Mouse (Mus musculus) ovary, adult 2 months (tissue): Measurements from ENCODE around the gene Plch2. TPM values are rescaled to one million over a fixed set of nuclear protein-coding genes. Genes with fewer than 3 reads are reported as not detected.

Experiments used
- polyA plus RNA-seq: library from polyadenylated mRNA; depleted of rRNA; stranded (reverse); fragments of >200 nt; gene quantifications from 2 replicates; pipeline ENCODE4 v1.2.3, GENCODE M21; 2012; rRNA removed

Plch2 gene
- polyA plus RNA-seq = 57.4 and 58.2 TPM in 2 replicates

DNA sequence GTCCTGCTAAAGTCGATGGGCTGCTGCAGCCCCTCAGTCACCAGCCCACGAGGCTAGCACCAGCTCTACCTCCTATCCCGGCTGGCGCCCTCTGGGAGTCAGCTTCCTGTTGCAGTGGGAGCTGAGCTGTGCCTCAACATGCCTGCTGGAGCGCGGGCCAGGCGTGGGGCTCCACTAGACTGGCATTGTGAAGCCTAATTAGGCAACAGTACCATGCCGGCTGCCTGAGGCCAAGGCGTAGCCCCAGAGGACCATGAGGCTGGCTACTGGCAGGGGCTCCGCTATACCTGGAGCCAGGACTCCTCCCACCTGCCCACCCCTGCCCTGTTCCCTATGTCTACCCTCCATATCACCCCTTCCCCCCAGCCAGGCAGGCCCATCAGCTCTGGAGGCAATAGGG lies at the start of gene Plch2:
Plch2 (minus strand) TSS at position 61 of the 400 bp plus-strand sequence.

GRCm38 (mm10) chr4:155086108-155087024 lies 29.8 kb upstream of the Plch2 start, which contains the start of the genes Rer1 and Morn1:
Gene Rer1 (minus strand): TSS chr4:155086382.
Gene Morn1 (plus strand): TSS chr4:155086577.

GRCm38 (mm10) chr4:155066834-155067522 lies 10.4 kb upstream of the Plch2 start, which contains the start of gene Pex10:
Gene Pex10 (plus strand): TSS chr4:155067016.

DNA sequence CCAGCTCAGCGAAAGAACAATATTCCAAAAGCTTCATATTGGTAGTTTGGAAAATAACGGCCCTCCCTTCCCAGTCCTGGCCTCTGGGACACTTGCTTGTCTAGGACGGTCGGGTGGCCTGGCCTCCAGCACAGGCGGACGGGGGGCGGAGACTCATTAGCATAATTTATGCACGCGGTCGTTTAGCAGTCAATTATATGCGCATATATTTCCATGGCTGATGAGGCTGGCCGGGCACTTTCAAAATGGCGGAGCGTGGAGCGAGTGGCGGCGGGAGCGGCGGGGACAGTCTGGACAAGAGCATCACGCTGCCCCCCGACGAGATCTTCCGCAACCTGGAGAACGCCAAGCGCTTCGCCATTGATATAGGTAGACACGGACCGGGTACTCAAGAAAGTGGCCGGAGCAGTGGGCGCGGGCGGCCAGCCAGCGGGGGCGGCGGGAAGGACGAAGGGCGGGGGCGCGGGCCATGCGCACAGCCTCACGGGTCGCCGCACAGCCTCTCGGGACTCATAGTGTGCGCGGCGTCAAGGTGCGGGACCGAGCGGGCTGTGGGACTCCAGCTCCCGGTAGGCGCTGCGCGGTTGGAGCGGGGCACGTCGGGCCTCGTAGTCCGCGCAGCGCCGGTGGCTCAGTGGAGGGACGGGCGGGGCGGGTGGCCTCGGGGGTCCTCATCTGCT lies 92.5 kb downstream of the Plch2 start, which contains the start of gene Pank4:
Pank4 (plus strand) TSS at position 223 of the 680 bp plus-strand sequence.

GRCm38 (mm10) chr4:154960690-154961225 lies 95.8 kb downstream of the Plch2 start, which contains the start of gene Hes5:
Gene Hes5 (plus strand): TSS chr4:154960923.

Other genes starting within 250 kb of the Plch2 start
- gene Ttc34, start 219.3 kb downstream of the Plch2 start, polyA plus RNA-seq = 7.5 and 8.8 TPM in 2 replicates
- 2.7 and 16.8 TPM in 2 replicates for gene Mmel1, start 187.2 kb downstream of the Plch2 start, polyA plus RNA-seq
- 19.6 and 39.4 TPM in 2 replicates for gene Fam213b, start 157.6 kb downstream of the Plch2 start, polyA plus RNA-seq
- gene Tnfrsf14, start 128.2 kb downstream of the Plch2 start, polyA plus RNA-seq = 30.3 and 34.4 TPM in 2 replicates
- 0.37 and 0.38 TPM in 2 replicates for gene Hes5, start 95.9 kb downstream of the Plch2 start, polyA plus RNA-seq
- gene Pank4, start 92.7 kb downstream of the Plch2 start, polyA plus RNA-seq = 72.3 and 85.6 TPM in 2 replicates
- gene Pex10, start 10.2 kb upstream of the Plch2 start, polyA plus RNA-seq = 42.8 and 46.1 TPM in 2 replicates
- 57.3 and 64.1 TPM in 2 replicates for gene Rer1, start 29.6 kb upstream of the Plch2 start, polyA plus RNA-seq
- gene Morn1, start 29.8 kb upstream of the Plch2 start, polyA plus RNA-seq = 19.8 and 20.5 TPM in 2 replicates
- gene Ski, start 165.8 kb upstream of the Plch2 start, polyA plus RNA-seq = 91.4 and 100 TPM in 2 replicates
- gene Faap20, start 193.0 kb upstream of the Plch2 start, polyA plus RNA-seq = 72.4 and 93.5 TPM in 2 replicates